Mouse (Mus musculus) embryonic facial prominence, embryonic 14.5 days (tissue): ENCODE data around the gene Bmp3. TPM values are rescaled to one million over a fixed set of nuclear protein-coding genes. Genes with fewer than 3 reads are reported as not detected.
A peak's percentile ranks its signal among the peaks of the same experiment; 100 is the strongest.

Experiments
- ATAC-seq: fragments of 200-750 bp; cut with Nextera tagmentation; 2 replicates; pipeline ENCODE4 v1.8.0; 2017; ENCODE audit warnings: low read depth, moderate number of reproducible peaks, moderate TSS enrichment
- DNase-seq: peaks from one replicate; pipeline ENCODE4 v3.0.0-alpha.2; 2015; ENCODE audit warnings: low spot score
- H3K27ac ChIP-seq: fragments of 300-500 bp; sonication (generic); replicated peaks from 2 replicates; pipeline ENCODE4 v1.5.1; 2014; ENCODE audit warnings: low read depth, mild to moderate bottlenecking, low read length, moderate library complexity
- H3K27me3 ChIP-seq: fragments of 300-500 bp; sonication (generic); replicated peaks from 2 replicates; pipeline ENCODE4 v1.6.1; 2014; ENCODE audit warnings: low read length; ENCODE audit not compliant: control insufficient read depth, insufficient read depth
- H3K36me3 ChIP-seq: fragments of 300-500 bp; sonication (generic); 2 replicates; pipeline ENCODE4 v1.6.1; 2014; ENCODE audit warnings: low read length, mixed read lengths; ENCODE audit not compliant: control insufficient read depth, insufficient read depth
- H3K4me1 ChIP-seq: fragments of 300-500 bp; sonication (generic); 2 replicates; pipeline ENCODE4 v1.6.1; 2014; ENCODE audit warnings: antibody characterized with exemption, low read length; ENCODE audit not compliant: control insufficient read depth, insufficient read depth
- H3K4me2 ChIP-seq: fragments of 300-500 bp; sonication (generic); 2 replicates; pipeline ENCODE4 v1.6.1; 2014; ENCODE audit warnings: low read depth, mild to moderate bottlenecking, low read length, moderate library complexity, mixed read lengths
- H3K4me3 ChIP-seq: fragments of 300-500 bp; sonication (generic); 2 replicates; pipeline ENCODE4 v1.5.1; 2014; ENCODE audit warnings: low read depth, mild to moderate bottlenecking, low read length
- H3K9ac ChIP-seq: fragments of 300-500 bp; sonication (generic); 2 replicates; pipeline ENCODE4 v1.6.1; 2014; ENCODE audit warnings: low read depth, mild to moderate bottlenecking, low read length, moderate library complexity, mixed read lengths
- H3K9me3 ChIP-seq: fragments of 300-500 bp; sonication (generic); 2 replicates; pipeline ENCODE4 v1.6.1; 2016; ENCODE audit warnings: low read length; ENCODE audit not compliant: control insufficient read depth
- WGBS: fragments of 180-500 bp; shearing (Covaris S2); extraction: QIAGEN DNeasy Blood & Tissue Kit; methylation state at CpG from one replicate; pipeline ENCODE4 v1.1.7; 2014; 5-methylcytosine and 5-hydroxymethylcytosine counted together
- polyA plus RNA-seq: library from polyadenylated mRNA; unstranded; fragments of >200 nt; fragmentation: Nextera tagmentation; extraction: Ambion mirVana; gene quantifications from 2 replicates; pipeline ENCODE4 v1.2.1, GENCODE M21; 2014

Gene Bmp3
- polyA plus RNA-seq, 1 experiment from 2014 or later: 10.3 TPM

DNA sequence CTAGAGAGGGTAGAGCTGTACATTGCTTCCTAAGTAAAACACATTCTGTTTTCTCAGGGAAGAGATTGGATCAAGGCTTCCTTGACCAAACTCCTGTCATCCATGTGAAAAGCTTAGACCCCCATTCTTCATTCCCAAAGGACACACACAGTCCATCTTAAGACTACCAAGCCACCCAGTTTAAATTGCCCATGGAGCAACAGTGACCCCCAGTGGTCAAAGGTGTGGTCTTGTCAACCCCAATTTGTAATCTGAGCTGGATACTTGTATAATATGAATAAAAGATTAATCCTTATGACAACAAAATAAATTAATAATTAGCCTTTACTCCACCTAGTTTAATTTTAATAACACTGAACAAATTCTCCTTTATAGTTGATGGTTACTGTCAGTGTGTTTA lies 24.7 kb downstream of the Bmp3 start:
- Histone ChIP-seq H3K36me3 (no peaks in the 10 kb centered on the region), H3K4me2 (no peak overlapping the region), H3K27ac (no peak overlapping the region), H3K9ac (no peak overlapping the region), H3K4me3 (no peak overlapping the region), H3K9me3 (no peaks in the 10 kb centered on the region), H3K27me3 (no peaks in the 10 kb centered on the region; the same call in 1 of the 2 replicates), H3K4me1 (peaks cover 11% of the 10 kb centered on the region)
- peak; percentile 53 for DNase-seq
- no peak for ATAC-seq

GRCm38 (mm10) chr5:98882096-98882495 lies 27.9 kb downstream of the Bmp3 start:
- Histone ChIP-seq H3K9ac (no peak overlapping the region), H3K27me3 (no peaks in the 10 kb centered on the region; the same call in 1 of the 2 replicates), H3K4me3 (no peak overlapping the region), H3K27ac (no peak overlapping the region), H3K9me3 (no peaks in the 10 kb centered on the region), H3K4me2 (no peak overlapping the region), H3K4me1 (no peaks in the 10 kb centered on the region; the same call in 1 of the 2 replicates), H3K36me3 (no peaks in the 10 kb centered on the region)
- ATAC-seq (no peak), DNase-seq (no peak)
- 50% methylated on average over 3 of the region's 3 CpGs for WGBS

GRCm38 (mm10) chr5:98890544-98891050 lies 36.4 kb downstream of the Bmp3 start:
- Histone ChIP-seq H3K27me3 (no peaks in the 10 kb centered on the region), H3K36me3 (no peaks in the 10 kb centered on the region), H3K4me2 (no peak overlapping the region), H3K9me3 (no peaks in the 10 kb centered on the region), H3K4me3 (no peak overlapping the region), H3K9ac (no peak overlapping the region), H3K27ac (no peak overlapping the region), H3K4me1 (no peaks in the 10 kb centered on the region)
- ATAC-seq (no peak), DNase-seq (no peak)
- 70% methylated on average over 2 of the region's 2 CpGs for WGBS

GRCm38 (mm10) chr5:98894281-98894680 lies 40.1 kb downstream of the Bmp3 start:
- Histone ChIP-seq H3K27ac (no peak overlapping the region), H3K4me2 (no peak overlapping the region), H3K4me1 (no peaks in the 10 kb centered on the region), H3K36me3 (no peaks in the 10 kb centered on the region), H3K9ac (no peak overlapping the region), H3K4me3 (no peak overlapping the region), H3K27me3 (no peaks in the 10 kb centered on the region), H3K9me3 (no peaks in the 10 kb centered on the region)
- ATAC-seq: no peak
- peak; percentile 55 for DNase-seq
- 70% methylated on average over 3 of the region's 3 CpGs for WGBS

DNA sequence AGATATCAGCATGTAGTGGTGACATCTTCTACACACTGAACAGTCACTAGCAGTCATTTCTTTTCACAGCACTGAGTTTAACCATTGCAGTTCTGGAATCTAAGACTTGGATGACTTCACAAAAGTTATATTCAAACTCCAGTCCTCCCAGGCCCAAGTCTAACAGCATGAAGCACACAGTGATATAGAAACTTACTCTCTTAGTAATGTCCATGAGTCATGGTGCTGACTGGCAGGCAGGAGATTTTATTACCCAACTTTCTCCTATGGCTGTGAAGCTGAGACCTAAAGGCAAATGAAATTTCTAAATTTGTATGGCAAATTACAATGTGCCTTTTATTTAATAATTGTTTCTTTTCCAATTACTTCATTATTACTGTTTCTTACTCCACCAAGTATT lies 43.7 kb downstream of the Bmp3 start:
- H3K9me3 ChIP-seq: no peaks in the 10 kb centered on the region
- ATAC-seq (no peak), DNase-seq (no peak)
- no peaks in the 10 kb centered on the region for H3K36me3 ChIP-seq
- H3K9ac ChIP-seq: no peak overlapping the region
- no peaks in the 10 kb centered on the region for H3K27me3 ChIP-seq
- H3K27ac ChIP-seq: no peak overlapping the region
- no peak overlapping the region for H3K4me2 ChIP-seq
- H3K4me1 ChIP-seq: no peaks in the 10 kb centered on the region
- no peak overlapping the region for H3K4me3 ChIP-seq

DNA sequence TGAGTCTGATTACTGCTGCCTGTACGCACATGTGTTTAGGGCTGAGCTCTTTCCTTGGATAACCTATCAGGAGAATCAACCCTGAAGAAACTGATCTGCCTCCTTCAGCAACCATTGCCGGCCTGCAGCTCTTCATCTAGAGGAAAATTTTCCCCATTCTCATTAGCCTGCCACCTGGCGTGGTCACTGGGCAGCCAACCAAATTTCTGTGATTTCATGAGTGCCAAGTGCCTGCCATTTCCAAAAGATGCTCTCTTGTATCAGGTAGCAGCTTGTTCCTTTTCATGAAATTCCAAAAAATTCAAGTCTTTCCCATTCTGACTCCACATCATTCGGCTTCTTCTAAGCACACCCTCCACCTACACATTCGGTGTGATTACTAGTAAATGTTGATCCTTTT lies 46.7 kb downstream of the Bmp3 start:
- H3K4me1 ChIP-seq: no peaks in the 10 kb centered on the region
- H3K9ac ChIP-seq: no peak overlapping the region
- no peak overlapping the region for H3K4me2 ChIP-seq
- no peak overlapping the region for H3K4me3 ChIP-seq
- 72% methylated on average over 5 of the region's 5 CpGs for WGBS
- no peaks in the 10 kb centered on the region for H3K27me3 ChIP-seq
- no peaks in the 10 kb centered on the region for H3K36me3 ChIP-seq
- no peak for ATAC-seq
- DNase-seq: no peak
- 0 out of 2 replicates have a peak, but pooled peaks cover 5% of the 10 kb centered on the region for H3K9me3 ChIP-seq
- H3K27ac ChIP-seq: no peak overlapping the region

- Histone ChIP-seq H3K27me3 (no peaks in the 10 kb centered on the region), H3K9ac (no peak overlapping the region), H3K4me2 (no peak overlapping the region), H3K4me3 (no peak overlapping the region), H3K4me1 (no peaks in the 10 kb centered on the region), H3K27ac (no peak overlapping the region), H3K36me3 (no peaks in the 10 kb centered on the region), H3K9me3 (peaks cover 9% of the 10 kb centered on the region; the same call in 1 of the 2 replicates)
- DNase-seq (peak; percentile 73), ATAC-seq (no peak)
- WGBS: 64% methylated on average over 4 of the region's 4 CpGs
Measured at GRCm38 (mm10) chr5:98902339-98902738, 48.1 kb downstream of the Bmp3 start.

DNA sequence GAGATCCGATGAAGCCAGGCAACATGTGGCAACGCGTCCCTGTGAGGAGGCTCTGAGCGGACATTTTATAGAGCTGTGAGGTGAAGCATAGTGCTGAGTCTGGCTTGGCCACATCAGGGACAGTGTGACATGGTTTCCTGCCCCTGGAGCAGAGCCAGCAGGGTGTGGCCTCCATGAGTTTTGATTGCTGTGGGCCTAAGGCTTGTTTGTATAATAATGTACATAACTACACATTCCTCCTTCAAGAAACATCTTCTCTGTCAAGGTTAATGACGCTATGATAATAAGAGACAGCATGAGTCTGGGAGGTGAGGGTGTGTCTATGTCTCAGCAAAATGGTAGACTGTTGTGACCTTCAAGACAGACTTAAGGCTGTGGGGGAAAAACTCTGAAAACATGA lies 64.5 kb downstream of the Bmp3 start:
- H3K27me3 ChIP-seq: no peaks in the 10 kb centered on the region
- no peak overlapping the region for H3K4me2 ChIP-seq
- no peaks in the 10 kb centered on the region for H3K4me1 ChIP-seq
- no peak overlapping the region for H3K4me3 ChIP-seq
- no peak overlapping the region for H3K9ac ChIP-seq
- 77% methylated on average over 5 of the region's 5 CpGs for WGBS
- no peak overlapping the region for H3K27ac ChIP-seq
- DNase-seq (no peak), ATAC-seq (no peak)
- no peaks in the 10 kb centered on the region for H3K36me3 ChIP-seq
- no peaks in the 10 kb centered on the region for H3K9me3 ChIP-seq

GRCm38 (mm10) chr5:98921608-98922007 lies 67.4 kb downstream of the Bmp3 start:
- 72% methylated on average over 1 of the region's 1 CpGs for WGBS
- no peak overlapping the region for H3K27ac ChIP-seq
- H3K4me2 ChIP-seq: no peak overlapping the region
- H3K9me3 ChIP-seq: no peaks in the 10 kb centered on the region
- no peaks in the 10 kb centered on the region for H3K4me1 ChIP-seq
- H3K36me3 ChIP-seq: no peaks in the 10 kb centered on the region
- no peak for DNase-seq
- no peak overlapping the region for H3K4me3 ChIP-seq
- ATAC-seq: no peak
- H3K9ac ChIP-seq: no peak overlapping the region
- H3K27me3 ChIP-seq: no peaks in the 10 kb centered on the region
